Mouse (Mus musculus): ENCODE data around the gene Mrgprb5. TPM values are rescaled to one million over a fixed set of nuclear protein-coding genes. Genes with fewer than 3 reads are reported as not detected.
"Not testable (repeated sequence)": the region's sequence is repeated elsewhere in the genome, so short reads cannot be mapped to it uniquely, and the experiment has no call there.

Gene Mrgprb5
- not detected in 2 replicates for polyA plus RNA-seq (2015; fragmentation: Nextera tagmentation; extraction: Ambion mirVana)

- no peak for ATAC-seq (ENCODE audit: borderline replicate concordance, extremely low read depth, low FRiP score, low TSS enrichment)
- no peak within 1 kb of the TSS for H3K4me2 ChIP-seq
- H3K9me3 ChIP-seq = no peaks in the 10 kb centered on the region
- H3K36me3 ChIP-seq = no peaks in the 10 kb centered on the region
- H3K27ac ChIP-seq = no peak within 1 kb of the TSS
- H3K4me3 ChIP-seq = no peak within 1 kb of the TSS
- H3K4me1 ChIP-seq = no peaks in the 10 kb centered on the region
- 68% methylated on average over 2 of the region's 2 CpGs for WGBS
- no peak within 1 kb of the TSS for H3K9ac ChIP-seq
- no peaks in the 10 kb centered on the region for H3K27me3 ChIP-seq
Measured at GRCm38 (mm10) chr7:48168919-48169318, at the start of gene Mrgprb5. TSS of gene Mrgprb5 (minus strand) at chr7:48169019.

GRCm38 (mm10) chr7:48199188-48199587 lies 30.4 kb upstream of the Mrgprb5 start, which contains the start of gene Mrgprb4:
TSS of gene Mrgprb4 (minus strand) at chr7:48199288.
- Histone ChIP-seq H3K36me3 (no peaks in the 10 kb centered on the region), H3K4me2 (no peak within 1 kb of the TSS), H3K4me1 (no peaks in the 10 kb centered on the region), H3K9me3 (no peaks in the 10 kb centered on the region), H3K4me3 (no peak within 1 kb of the TSS), H3K27ac (no peak within 1 kb of the TSS), H3K27me3 (no peaks in the 10 kb centered on the region), H3K9ac (no peak within 1 kb of the TSS)
- ATAC-seq (ENCODE audit: borderline replicate concordance, extremely low read depth, low FRiP score, low TSS enrichment) = no peak
- 82% methylated on average over 3 of the region's 3 CpGs for WGBS

- 86% methylated on average over 2 of the region's 2 CpGs for WGBS
- no peak overlapping the region for H3K27ac ChIP-seq
- no peaks in the 10 kb centered on the region for H3K27me3 ChIP-seq
- H3K9me3 ChIP-seq = no peaks in the 10 kb centered on the region
- H3K36me3 ChIP-seq = no peaks in the 10 kb centered on the region
- no peak overlapping the region for H3K9ac ChIP-seq
- no peak overlapping the region for H3K4me3 ChIP-seq
- no peak overlapping the region for H3K4me2 ChIP-seq
- ATAC-seq (ENCODE audit: borderline replicate concordance, extremely low read depth, low FRiP score, low TSS enrichment) = no peak
- no peaks in the 10 kb centered on the region for H3K4me1 ChIP-seq
Measured at GRCm38 (mm10) chr7:48167471-48167870, 1.3 kb downstream of the Mrgprb5 start.

GRCm38 (mm10) chr7:48138248-48138702 lies 30.5 kb downstream of the Mrgprb5 start:
- no peaks in the 10 kb centered on the region for H3K36me3 ChIP-seq
- no peaks in the 10 kb centered on the region for H3K9me3 ChIP-seq
- peak overlapping the region; percentile 93 for H3K4me2 ChIP-seq
- peak overlapping the region; percentile 54 for H3K4me3 ChIP-seq
- H3K4me1 ChIP-seq = 0 out of 2 replicates have a peak, but pooled peaks cover 4% of the 10 kb centered on the region
- 2% methylated on average over 17 of the region's 17 CpGs for WGBS
- ATAC-seq (ENCODE audit: borderline replicate concordance, extremely low read depth, low FRiP score, low TSS enrichment) = peak; percentile 79
- peak overlapping the region; percentile 83 for H3K27ac ChIP-seq
- no peaks in the 10 kb centered on the region for H3K27me3 ChIP-seq
- peak overlapping the region; percentile 50 for H3K9ac ChIP-seq

GRCm38 (mm10) chr7:48137216-48138077 lies 31.4 kb downstream of the Mrgprb5 start:
- H3K27ac ChIP-seq = peak overlapping the region; percentile 83
- H3K4me3 ChIP-seq = peak overlapping the region; percentile 54
- H3K36me3 ChIP-seq = no peaks in the 10 kb centered on the region
- peak overlapping the region; percentile 93 for H3K4me2 ChIP-seq
- no peaks in the 10 kb centered on the region for H3K9me3 ChIP-seq
- ATAC-seq (ENCODE audit: borderline replicate concordance, extremely low read depth, low FRiP score, low TSS enrichment) = peak; percentile 94
- H3K27me3 ChIP-seq = no peaks in the 10 kb centered on the region
- H3K4me1 ChIP-seq = 0 out of 2 replicates have a peak, but pooled peaks cover 4% of the 10 kb centered on the region
- H3K9ac ChIP-seq = peak overlapping the region; percentile 50
- 5% methylated on average over 50 of the region's 52 CpGs for WGBS

- H3K27me3 ChIP-seq = no peaks in the 10 kb centered on the region
- H3K9ac ChIP-seq = no peak overlapping the region
- H3K9me3 ChIP-seq = no peaks in the 10 kb centered on the region
- 0 out of 2 replicates have a peak, but pooled peaks cover 4% of the 10 kb centered on the region for H3K4me1 ChIP-seq
- no peak for ATAC-seq (ENCODE audit: borderline replicate concordance, extremely low read depth, low FRiP score, low TSS enrichment)
- H3K4me2 ChIP-seq = no peak overlapping the region
- no peaks in the 10 kb centered on the region for H3K36me3 ChIP-seq
- no peak overlapping the region for H3K4me3 ChIP-seq
- WGBS = 68% methylated on average over 4 of the region's 4 CpGs
- no peak overlapping the region for H3K27ac ChIP-seq
Measured at GRCm38 (mm10) chr7:48132674-48133073, 36.1 kb downstream of the Mrgprb5 start.

GRCm38 (mm10) chr7:48132247-48132646 lies 36.6 kb downstream of the Mrgprb5 start:
- not testable (repeated sequence) for H3K9me3 ChIP-seq; H3K9ac ChIP-seq; ATAC-seq (ENCODE audit: borderline replicate concordance, extremely low read depth, low FRiP score, low TSS enrichment); H3K36me3 ChIP-seq; H3K27me3 ChIP-seq; H3K4me1 ChIP-seq
- H3K27ac ChIP-seq = peak overlapping the region; percentile 91; the same call in 1 of the 2 replicates
- peak overlapping the region; percentile 54 for H3K4me2 ChIP-seq
- WGBS = 0% methylated on average over 4 of the region's 7 CpGs
- peak overlapping the region; percentile 48 for H3K4me3 ChIP-seq

- peak overlapping the region; percentile 54 for H3K4me2 ChIP-seq
- not testable (repeated sequence) for H3K27me3 ChIP-seq; H3K4me1 ChIP-seq; ATAC-seq (ENCODE audit: borderline replicate concordance, extremely low read depth, low FRiP score, low TSS enrichment); H3K9me3 ChIP-seq; H3K36me3 ChIP-seq
- H3K27ac ChIP-seq = peak overlapping the region; percentile 91
- peak overlapping the region; percentile 48 for H3K4me3 ChIP-seq
- H3K9ac ChIP-seq = peak overlapping the region; percentile 59
- 0% methylated on average over 11 of the region's 14 CpGs for WGBS
Measured at GRCm38 (mm10) chr7:48131820-48132219, 37.0 kb downstream of the Mrgprb5 start.

- H3K9me3 ChIP-seq = no peaks in the 10 kb centered on the region
- H3K36me3 ChIP-seq = peaks cover 5% of the 10 kb centered on the region; the same call in 1 of the 2 replicates
- H3K4me2 ChIP-seq = no peak overlapping the region
- H3K4me3 ChIP-seq = no peak overlapping the region
- H3K4me1 ChIP-seq = no peaks in the 10 kb centered on the region
- ATAC-seq (ENCODE audit: borderline replicate concordance, extremely low read depth, low FRiP score, low TSS enrichment) = no peak
- H3K27me3 ChIP-seq = no peaks in the 10 kb centered on the region
- no peak overlapping the region for H3K9ac ChIP-seq
- no peak overlapping the region for H3K27ac ChIP-seq
- 78% methylated on average over 5 of the region's 5 CpGs for WGBS
Measured at GRCm38 (mm10) chr7:48123806-48124205, 45.0 kb downstream of the Mrgprb5 start.

Other genes with a start within 250 kb of the Mrgprb5 start
- gene Mrgpra4, start 186.9 kb downstream of the Mrgprb5 start, polyA plus RNA-seq (2015; fragmentation: Nextera tagmentation; extraction: Ambion mirVana) = not detected in 2 replicates
- gene Mrgprx1, start 141.4 kb downstream of the Mrgprb5 start, polyA plus RNA-seq (2015; fragmentation: Nextera tagmentation; extraction: Ambion mirVana) = not detected in 2 replicates
- not detected in 2 replicates for gene Mrgprb4, start 30.3 kb upstream of the Mrgprb5 start, polyA plus RNA-seq (2015; fragmentation: Nextera tagmentation; extraction: Ambion mirVana)
- gene Mrgprb8, start 219.5 kb upstream of the Mrgprb5 start, polyA plus RNA-seq (2015; fragmentation: Nextera tagmentation; extraction: Ambion mirVana) = not detected in 2 replicates